Mouse (Mus musculus) intestine, embryonic 14.5 days (tissue): Measurements from ENCODE around the gene Rbm12. TPM values are rescaled to one million over a fixed set of nuclear protein-coding genes. Genes with fewer than 3 reads are reported as not detected.

Experiments used
- polyA plus RNA-seq: library from polyadenylated mRNA; unstranded; fragments of >200 nt; fragmentation: Nextera tagmentation; extraction: Ambion mirVana; gene quantifications from 2 replicates; pipeline ENCODE4 v1.2.1, GENCODE M21; 2014

Gene Rbm12
- polyA plus RNA-seq, 1 experiment from 2014 or later, result 31.6 TPM

Other genes with a start within 250 kb of the Rbm12 start
- gene Uqcc1, start 181.7 kb downstream of the Rbm12 start, polyA plus RNA-seq, result 64.0 and 64.9 TPM in 2 replicates
- not detected in 2 replicates for gene Gm15557, start 171.2 kb downstream of the Rbm12 start, polyA plus RNA-seq
- gene Gdf5, start 166.6 kb downstream of the Rbm12 start, polyA plus RNA-seq, result 0.81 and 1.8 TPM in 2 replicates
- 21.5 and 22.8 TPM in 2 replicates for gene Cep250, start 155.5 kb downstream of the Rbm12 start, polyA plus RNA-seq
- 1.4 and 2.5 TPM in 2 replicates for gene 6430550D23Rik, start 104.0 kb downstream of the Rbm12 start, polyA plus RNA-seq
- 232 and 255 TPM in 2 replicates for gene Ergic3, start 103.9 kb downstream of the Rbm12 start, polyA plus RNA-seq
- gene Fer1l4, start 59.0 kb downstream of the Rbm12 start, polyA plus RNA-seq, result 0.05 and 0.17 TPM in 2 replicates
- gene Spag4, start 46.8 kb downstream of the Rbm12 start, polyA plus RNA-seq, result 3.0 and 4.0 TPM in 2 replicates
- 46.2 and 50.3 TPM in 2 replicates for gene Cpne1, start within 50 bp of the Rbm12 start, polyA plus RNA-seq
- 13.3 and 13.6 TPM in 2 replicates for gene Gm28036, start 15.1 kb upstream of the Rbm12 start, polyA plus RNA-seq
- 427 and 467 TPM in 2 replicates for gene Romo1, start 32.1 kb upstream of the Rbm12 start, polyA plus RNA-seq
- 51.1 and 52.8 TPM in 2 replicates for gene Nfs1, start 32.2 kb upstream of the Rbm12 start, polyA plus RNA-seq
- gene Rbm39, start 68.3 kb upstream of the Rbm12 start, polyA plus RNA-seq, result 622 and 652 TPM in 2 replicates
- gene Phf20, start 84.5 kb upstream of the Rbm12 start, polyA plus RNA-seq, result 72.4 and 76.1 TPM in 2 replicates
- gene Cnbd2, start 200.3 kb upstream of the Rbm12 start, polyA plus RNA-seq, result 3.3 and 4.2 TPM in 2 replicates
- gene Scand1, start 200.7 kb upstream of the Rbm12 start, polyA plus RNA-seq, result 55.2 and 66.7 TPM in 2 replicates